Mouse (Mus musculus) heart, postnatal 0 days (tissue): ENCODE measurements at regions not wholly inside any gene's neighbourhood (a gene's known extent, or its start where the extent isn't known, plus 50 kb on each side); places are given as distances from the start of the nearest gene placed in this dataset.

Source experiments
- CTCF ChIP-seq: IDR thresholded peaks from 2 replicates; pipeline ENCODE4 v1.5.1; 2016; ENCODE audit warnings: antibody characterized with exemption, control low read depth, low read depth
- EP300 ChIP-seq: IDR thresholded peaks from 2 replicates; pipeline ENCODE4 v1.6.1; 2016; ENCODE audit warnings: antibody characterized with exemption, low read depth

DNA sequence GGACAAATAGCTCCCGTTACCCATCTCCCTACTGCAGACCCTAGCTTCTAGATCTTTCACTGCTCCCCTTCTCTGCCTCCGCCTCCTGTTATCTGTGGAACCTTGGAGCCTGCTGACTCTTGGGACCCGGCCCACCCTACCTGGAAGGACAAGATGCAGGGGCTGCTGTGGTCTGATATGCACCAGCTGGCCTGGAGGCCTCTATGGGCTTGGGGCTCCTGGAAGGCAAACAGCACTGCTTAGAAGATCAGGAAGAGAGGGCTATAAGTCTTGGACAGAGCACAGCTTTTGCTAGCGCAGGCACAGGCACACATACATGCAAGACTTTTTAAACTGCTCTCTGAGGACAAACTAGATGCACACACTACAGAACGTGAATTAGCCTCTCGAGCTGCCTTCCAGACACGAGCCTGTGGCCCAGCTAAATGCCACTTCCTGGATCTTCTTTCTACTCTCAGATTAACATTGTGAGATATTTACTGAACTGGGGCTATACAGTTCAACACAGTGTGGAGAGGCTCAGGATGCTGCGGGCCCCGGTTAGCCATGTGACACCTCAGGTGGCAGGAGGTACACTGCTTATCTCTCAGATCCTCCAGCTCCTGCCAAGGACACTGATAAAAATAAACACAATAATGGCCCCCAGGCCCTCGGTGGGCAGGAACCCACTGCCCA lies 54.2 kb upstream of the Larp1 start:
- TF ChIP-seq CTCF = no peak
- TF ChIP-seq EP300 = no peak
